Mouse (Mus musculus) G1E (cell line): ENCODE measurements at regions not wholly inside any gene's neighbourhood (a gene's known extent, or its start where the extent isn't known, plus 50 kb on each side); places are given as distances from the start of the nearest gene placed in this dataset.

Experiments used
- ATAC-seq: 2 replicates; pipeline ENCODE4 v1.8.0; 2016; ENCODE audit warnings: mild to moderate bottlenecking; ENCODE audit not compliant: insufficient number of reproducible peaks, poor library complexity, low FRiP score, severe bottlenecking; ENCODE audit errors: extremely low read depth
- DNase-seq: peaks from one replicate; pipeline ENCODE4 v3.0.0; 2012; ENCODE audit warnings: low spot score
- H3K27me3 ChIP-seq: 2 replicates; pipeline ENCODE4 v1.6.1; 2012; ENCODE audit warnings: mild to moderate bottlenecking, low read length, inconsistent platforms; ENCODE audit not compliant: insufficient read depth
- H3K36me3 ChIP-seq: replicated peaks from 2 replicates; pipeline ENCODE3; 2012; ENCODE audit warnings: mild to moderate bottlenecking, inconsistent platforms
- H3K4me1 ChIP-seq: 2 replicates; pipeline ENCODE4 v1.6.1; 2012; ENCODE audit warnings: low read depth, low read length, inconsistent platforms, mixed read lengths; ENCODE audit not compliant: insufficient read depth
- H3K4me3 ChIP-seq: 2 replicates; pipeline ENCODE4 v1.5.1; 2012; ENCODE audit warnings: low read depth, mild to moderate bottlenecking, inconsistent platforms, low read length, moderate library complexity, mixed read lengths
- H3K9me3 ChIP-seq: replicated peaks from 2 replicates; pipeline ENCODE4 v1.6.1; 2012; ENCODE audit warnings: inconsistent platforms
- CTCF ChIP-seq: IDR thresholded peaks from 2 replicates; pipeline ENCODE4 v1.5.1; 2012; ENCODE audit warnings: low read depth, low read length, inconsistent platforms, mixed read lengths
- GATA1 ChIP-seq: IDR thresholded peaks from 2 replicates; pipeline ENCODE4 v1.6.1; 2012; ENCODE audit warnings: borderline replicate concordance, low read length, inconsistent platforms, mixed read lengths
- GATA2 ChIP-seq: IDR thresholded peaks from 2 replicates; pipeline ENCODE4 v1.6.1; 2012; ENCODE audit warnings: low read depth, low read length, inconsistent platforms, borderline replicate concordance
- POLR2AphosphoS5 ChIP-seq: IDR thresholded peaks from 2 replicates; pipeline ENCODE4 v1.6.1; 2012; ENCODE audit warnings: low read depth, low read length, inconsistent platforms; ENCODE audit not compliant: insufficient replicate concordance
- TAL1 ChIP-seq: conservative IDR thresholded peaks from 2 replicates; pipeline ENCODE4 v1.6.1; 2012; ENCODE audit warnings: low read depth, low read length, inconsistent platforms, mixed read lengths

- Histone ChIP-seq H3K4me3 (no peak overlapping the region), H3K4me1 (no peaks in the 10 kb centered on the region), H3K9me3 (no peaks in the 10 kb centered on the region), H3K27me3 (no peaks in the 10 kb centered on the region), H3K36me3 (no peaks in the 10 kb centered on the region)
- ATAC-seq (no peak), DNase-seq (peak; percentile 1)
- TF ChIP-seq CTCF: no peak
- TF ChIP-seq TAL1: no peak
Observed at GRCm38 (mm10) chr2:101159276-101159675, 465.2 kb upstream of the Rag2 start.

- Histone ChIP-seq H3K36me3 (no peaks in the 10 kb centered on the region), H3K4me3 (no peak overlapping the region), H3K27me3 (no peaks in the 10 kb centered on the region), H3K9me3 (no peaks in the 10 kb centered on the region), H3K4me1 (no peaks in the 10 kb centered on the region)
- DNase-seq: no peak
- no peak for ATAC-seq
- TF ChIP-seq POLR2AphosphoS5 (no peak), GATA1 (no peak), CTCF (no peak), TAL1 (no peak), GATA2 (no peak)
Observed at GRCm38 (mm10) chr2:101165942-101166341, 458.6 kb upstream of the Rag2 start.

- Histone ChIP-seq H3K27me3 (no peaks in the 10 kb centered on the region), H3K36me3 (no peaks in the 10 kb centered on the region), H3K4me3 (no peak overlapping the region), H3K9me3 (no peaks in the 10 kb centered on the region), H3K4me1 (no peaks in the 10 kb centered on the region)
- DNase-seq (no peak), ATAC-seq (no peak)
- no peak for TF ChIP-seq TAL1
- TF ChIP-seq CTCF: no peak
- TF ChIP-seq GATA1: no peak
- TF ChIP-seq GATA2: no peak
- TF ChIP-seq POLR2AphosphoS5: no peak
Observed at GRCm38 (mm10) chr2:101172806-101173205, 451.7 kb upstream of the Rag2 start.

GRCm38 (mm10) chr2:101175124-101175523 lies 449.4 kb upstream of the Rag2 start:
- Histone ChIP-seq H3K9me3 (no peaks in the 10 kb centered on the region), H3K27me3 (no peaks in the 10 kb centered on the region), H3K4me3 (no peak overlapping the region), H3K36me3 (no peaks in the 10 kb centered on the region), H3K4me1 (no peaks in the 10 kb centered on the region)
- DNase-seq: no peak
- peak; percentile 22; the same call in 1 of the 2 replicates for ATAC-seq
- no peak for TF ChIP-seq TAL1
- no peak for TF ChIP-seq POLR2AphosphoS5
- TF ChIP-seq GATA1: no peak
- TF ChIP-seq GATA2: no peak
- TF ChIP-seq CTCF: no peak

GRCm38 (mm10) chr2:101206637-101207036 lies 417.9 kb upstream of the Rag2 start:
- no peaks in the 10 kb centered on the region for H3K4me1 ChIP-seq
- DNase-seq (no peak), ATAC-seq (no peak)
- no peaks in the 10 kb centered on the region for H3K36me3 ChIP-seq
- H3K4me3 ChIP-seq: no peak overlapping the region
- TF ChIP-seq TAL1: no peak
- no peak for TF ChIP-seq GATA1
- no peak for TF ChIP-seq CTCF
- no peak for TF ChIP-seq GATA2
- no peaks in the 10 kb centered on the region for H3K9me3 ChIP-seq
- H3K27me3 ChIP-seq: no peaks in the 10 kb centered on the region

- H3K4me1 ChIP-seq: no peaks in the 10 kb centered on the region
- no peak for ATAC-seq
- TF ChIP-seq TAL1 (no peak), POLR2AphosphoS5 (no peak), CTCF (no peak), GATA1 (no peak), GATA2 (no peak)
- no peak for DNase-seq
- H3K9me3 ChIP-seq: no peaks in the 10 kb centered on the region
- H3K27me3 ChIP-seq: no peaks in the 10 kb centered on the region
- H3K4me3 ChIP-seq: no peak overlapping the region
- no peaks in the 10 kb centered on the region for H3K36me3 ChIP-seq
Observed at GRCm38 (mm10) chr2:101209136-101209535, 415.4 kb upstream of the Rag2 start.

- no peak for DNase-seq
- Histone ChIP-seq H3K27me3 (no peaks in the 10 kb centered on the region), H3K36me3 (no peaks in the 10 kb centered on the region), H3K4me1 (no peaks in the 10 kb centered on the region), H3K4me3 (no peak overlapping the region), H3K9me3 (no peaks in the 10 kb centered on the region)
- no peak for ATAC-seq
- TF ChIP-seq CTCF: no peak
- no peak for TF ChIP-seq GATA1
- no peak for TF ChIP-seq GATA2
- no peak for TF ChIP-seq POLR2AphosphoS5
- no peak for TF ChIP-seq TAL1
Observed at GRCm38 (mm10) chr2:101220759-101221158, 403.8 kb upstream of the Rag2 start.
